Mouse (Mus musculus) small intestine, adult 2 months (tissue): ENCODE data around the gene Ppp1r13b. TPM values are rescaled to one million over a fixed set of nuclear protein-coding genes. Genes with fewer than 3 reads are reported as not detected.
A peak's percentile ranks its signal among the peaks of the same experiment; 100 is the strongest.

Experiments used
- H3K27ac ChIP-seq: fragments of 200-500 bp; 2 replicates; pipeline ENCODE4 v1.5.1; 2012; ENCODE audit warnings: low read depth, low read length, control low read depth, inconsistent platforms; ENCODE audit not compliant: insufficient read depth
- H3K27me3 ChIP-seq: fragments of 200-500 bp; 2 replicates; pipeline ENCODE4 v1.6.1; 2012; ENCODE audit warnings: mild to moderate bottlenecking, moderate library complexity, low read length, inconsistent platforms; ENCODE audit not compliant: control insufficient read depth, insufficient read depth
- H3K36me3 ChIP-seq: fragments of 200-500 bp; 2 replicates; pipeline ENCODE4 v1.6.1; 2012; ENCODE audit warnings: mild to moderate bottlenecking, low read length, control low read depth, inconsistent platforms; ENCODE audit not compliant: control insufficient read depth, insufficient read depth
- H3K4me1 ChIP-seq: fragments of 200-500 bp; 2 replicates; pipeline ENCODE4 v1.6.1; 2012; ENCODE audit warnings: low read length, inconsistent platforms, mixed read lengths; ENCODE audit not compliant: control insufficient read depth, insufficient read depth, insufficient read length
- H3K4me3 ChIP-seq: fragments of 200-500 bp; 2 replicates; pipeline ENCODE4 v1.5.1; 2012; ENCODE audit warnings: low read depth, mild to moderate bottlenecking, control low read depth, inconsistent platforms, low read length, moderate library complexity
- CTCF ChIP-seq: fragments of 200-500 bp; IDR thresholded peaks from 2 replicates; pipeline ENCODE4 v1.5.1; 2012; ENCODE audit warnings: low read depth, mild to moderate bottlenecking, control low read depth, inconsistent platforms, low read length, moderate library complexity, mixed read lengths; ENCODE audit not compliant: insufficient replicate concordance, insufficient read length; ENCODE audit errors: extremely low read depth
- POLR2A ChIP-seq: fragments of 200-500 bp; IDR thresholded peaks from 2 replicates; pipeline ENCODE4 v1.6.1; 2012; ENCODE audit warnings: low read depth, mild to moderate bottlenecking, control low read depth, inconsistent platforms, low read length, moderate library complexity
- whole genome bisulfite sequencing: fragments of 180-500 bp; shearing (Covaris S2); methylation state at CpG from one replicate; pipeline ENCODE4 v1.1.7; 2018; 5-methylcytosine and 5-hydroxymethylcytosine counted together
- polyA plus RNA-seq: library from polyadenylated mRNA; depleted of rRNA; stranded (reverse); fragments of >200 nt; gene quantifications from 2 replicates; pipeline ENCODE4 v1.2.3, GENCODE M21; 2012

Ppp1r13b gene
- polyA plus RNA-seq, 1 experiment: 22.8 TPM

DNA sequence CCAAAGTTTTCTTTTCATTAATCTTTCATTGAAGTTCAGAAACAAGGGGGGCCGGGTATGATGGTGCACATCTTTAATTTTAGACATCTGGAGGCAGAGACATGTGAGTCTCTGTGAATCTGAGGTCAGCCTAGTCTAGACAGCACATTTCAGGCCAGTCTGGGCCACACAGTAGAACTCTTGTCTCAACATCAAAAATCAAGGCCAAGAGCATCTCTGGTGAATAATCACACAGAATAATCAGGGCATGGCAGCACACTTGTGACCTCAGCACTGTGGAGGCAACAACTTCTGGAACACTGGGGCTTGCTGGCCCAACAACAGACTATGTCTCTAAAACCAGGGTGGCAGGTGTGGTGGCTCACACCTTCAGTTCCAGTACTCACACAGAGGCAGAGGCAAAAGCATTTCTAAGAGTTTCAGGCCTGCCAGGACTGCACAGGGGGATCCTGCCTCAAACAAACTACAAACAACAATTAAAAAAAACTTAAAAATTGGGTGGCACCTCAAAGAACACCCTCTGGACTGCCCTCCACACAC is 33.2 kb downstream of the Ppp1r13b start:
- no peak for TF ChIP-seq POLR2A
- TF ChIP-seq CTCF: no peak
- no peak overlapping the region for H3K4me3 ChIP-seq
- no peak overlapping the region for H3K27ac ChIP-seq
- peaks cover 12% of the 10 kb centered on the region for H3K36me3 ChIP-seq
- WGBS: 62% methylated on average over 1 of the region's 1 CpGs
- no peaks in the 10 kb centered on the region for H3K27me3 ChIP-seq
- H3K4me1 ChIP-seq: no peaks in the 10 kb centered on the region

DNA sequence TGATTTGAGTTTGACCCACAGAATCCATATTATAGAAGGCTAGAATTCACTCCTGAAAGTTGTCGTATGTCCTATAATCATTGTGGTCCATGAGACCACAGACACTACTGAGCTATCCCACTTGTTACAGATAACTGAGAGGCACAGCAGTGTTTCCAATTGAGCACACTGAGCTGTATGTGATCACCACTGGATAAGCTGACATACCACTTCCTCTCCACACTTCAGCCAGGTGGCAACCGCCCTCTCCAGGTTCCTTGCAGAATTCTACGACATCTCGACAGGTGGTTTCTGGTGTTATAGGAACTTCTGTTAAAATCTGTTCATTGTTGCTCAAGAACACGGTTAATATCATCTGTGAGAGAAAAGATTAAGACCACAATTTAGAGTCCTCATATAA is 35.8 kb downstream of the Ppp1r13b start:
- Histone ChIP-seq H3K4me1 (no peaks in the 10 kb centered on the region), H3K27ac (no peak overlapping the region), H3K36me3 (peaks cover 24% of the 10 kb centered on the region), H3K4me3 (no peak overlapping the region), H3K27me3 (no peaks in the 10 kb centered on the region)
- WGBS: 87% methylated on average over 5 of the region's 5 CpGs
- TF ChIP-seq POLR2A: no peak
- TF ChIP-seq CTCF: no peak

DNA sequence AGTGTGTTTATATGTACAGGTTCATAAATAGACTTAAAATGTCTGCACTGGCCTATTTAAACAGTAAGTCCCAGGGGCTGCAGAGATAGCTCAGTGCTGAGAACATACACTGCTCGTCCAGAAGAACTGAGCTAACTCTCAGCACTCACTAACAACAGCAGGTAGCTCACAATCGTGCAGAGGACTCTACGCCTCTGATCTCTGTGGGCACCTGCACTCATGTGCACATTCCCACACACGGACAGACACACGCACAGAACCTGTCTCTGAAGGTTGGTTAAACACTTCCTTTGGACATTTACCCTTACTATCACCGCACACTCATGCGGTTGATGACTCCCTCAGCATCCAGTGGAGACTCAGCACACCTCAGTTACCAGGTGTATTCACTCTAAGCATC is 37.1 kb downstream of the Ppp1r13b start:
- WGBS: 94% methylated on average over 7 of the region's 7 CpGs
- Histone ChIP-seq H3K27ac (no peak overlapping the region), H3K36me3 (peaks cover 32% of the 10 kb centered on the region), H3K27me3 (no peaks in the 10 kb centered on the region), H3K4me3 (no peak overlapping the region), H3K4me1 (no peaks in the 10 kb centered on the region)
- TF ChIP-seq POLR2A: no peak

DNA sequence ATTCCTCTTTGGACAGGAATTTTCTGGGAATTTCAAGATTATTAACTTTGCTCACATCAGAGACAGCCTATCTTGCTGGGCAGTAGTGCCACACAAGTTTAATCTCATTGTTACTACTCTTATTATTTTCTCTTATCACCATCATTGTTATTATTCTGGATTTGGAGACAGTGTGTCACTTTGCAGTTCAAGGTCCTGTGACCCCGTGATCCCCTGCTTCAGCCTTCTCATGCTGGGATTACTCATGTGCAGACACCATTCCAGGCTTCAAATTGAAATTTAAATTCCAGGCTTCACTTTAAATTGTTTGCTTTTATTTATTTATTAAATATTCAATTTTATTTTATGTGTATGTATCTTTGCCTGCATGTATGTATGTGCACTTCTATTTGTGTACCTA is 38.1 kb downstream of the Ppp1r13b start:
- 92% methylated on average over 1 of the region's 1 CpGs for WGBS
- no peaks in the 10 kb centered on the region for H3K27me3 ChIP-seq
- no peak for TF ChIP-seq CTCF
- no peak for TF ChIP-seq POLR2A
- no peak overlapping the region for H3K27ac ChIP-seq
- peaks cover 39% of the 10 kb centered on the region for H3K36me3 ChIP-seq
- no peak overlapping the region for H3K4me3 ChIP-seq
- no peaks in the 10 kb centered on the region for H3K4me1 ChIP-seq

DNA sequence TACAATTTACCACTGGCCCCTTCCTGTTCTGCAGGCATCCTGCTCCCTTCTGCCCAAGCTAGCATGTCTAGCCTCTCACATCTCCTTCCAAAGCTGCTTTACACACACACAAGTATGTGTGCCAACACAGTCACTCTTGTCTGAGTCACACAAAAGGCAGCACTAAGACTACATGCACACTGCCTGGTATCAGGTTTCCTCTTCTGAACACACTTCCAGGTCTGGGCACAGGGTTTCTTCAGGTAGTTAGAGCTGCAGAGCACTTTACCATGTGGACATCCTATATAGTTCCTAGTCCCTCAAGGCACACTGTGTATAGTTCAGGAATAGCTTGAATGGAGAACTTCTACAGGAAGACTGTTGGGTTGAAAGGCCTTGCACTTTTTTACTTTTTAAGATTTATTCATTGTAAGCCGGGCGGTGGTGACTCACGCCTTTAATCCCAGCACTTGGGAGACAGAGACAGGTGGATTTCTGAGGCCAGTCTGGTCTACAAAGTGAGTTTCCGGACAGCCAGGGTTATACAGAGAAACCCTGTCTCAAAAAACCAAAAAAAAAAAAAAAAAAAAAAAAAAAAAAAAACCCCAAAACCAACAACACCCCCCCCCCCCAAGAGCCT is 43.6 kb downstream of the Ppp1r13b start:
- Histone ChIP-seq H3K4me3 (no peak overlapping the region), H3K36me3 (peaks cover 40% of the 10 kb centered on the region), H3K4me1 (no peaks in the 10 kb centered on the region), H3K27me3 (no peaks in the 10 kb centered on the region), H3K27ac (no peak overlapping the region)
- TF ChIP-seq CTCF (no peak), POLR2A (no peak)
- WGBS: 92% methylated on average over 4 of the region's 4 CpGs

DNA sequence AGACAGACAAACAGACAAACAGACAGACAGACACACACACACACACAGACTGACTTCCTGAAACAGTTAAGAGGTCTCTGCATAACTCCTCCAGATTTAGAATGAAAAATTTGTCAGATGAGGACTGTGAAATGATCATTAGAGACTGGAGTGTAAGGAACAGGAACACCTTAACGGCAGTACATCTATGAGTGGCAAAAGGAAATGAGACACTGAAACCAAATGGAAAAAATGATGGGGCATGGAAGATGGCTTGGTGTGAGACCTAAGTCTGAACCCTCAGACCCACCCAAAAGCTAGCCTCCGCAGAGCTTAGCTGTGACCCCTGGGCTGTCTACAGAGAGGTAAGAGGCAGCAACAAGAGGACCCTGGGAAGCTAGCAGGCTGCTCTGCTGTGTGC is 52.5 kb downstream of the Ppp1r13b start:
- peaks cover 20% of the 10 kb centered on the region for H3K36me3 ChIP-seq

DNA sequence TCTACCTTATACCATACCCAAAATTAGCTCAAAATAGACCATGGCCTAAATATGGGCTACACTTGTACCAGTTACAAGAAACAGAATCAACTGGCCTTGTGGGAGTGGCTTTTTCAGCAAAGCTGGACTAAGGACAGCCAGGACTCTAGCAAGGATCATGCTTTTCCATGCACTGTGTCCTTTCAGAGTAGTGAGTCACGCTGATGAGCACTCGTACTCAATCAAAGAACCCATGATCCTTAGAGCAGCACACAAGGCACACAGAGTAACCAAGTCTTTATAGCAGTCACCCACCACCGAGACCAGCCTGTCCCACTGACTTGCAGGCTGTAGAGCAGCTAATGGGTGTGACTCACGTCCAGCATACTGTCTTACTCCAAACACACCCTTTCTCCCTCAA is 54.4 kb downstream of the Ppp1r13b start:
- Histone ChIP-seq H3K27me3 (no peaks in the 10 kb centered on the region), H3K27ac (peak overlapping the region; percentile 49; the same call in 1 of the 2 replicates), H3K4me1 (peaks cover 6% of the 10 kb centered on the region; the same call in 1 of the 2 replicates), H3K36me3 (peaks cover 18% of the 10 kb centered on the region), H3K4me3 (no peak overlapping the region)
- no peak for TF ChIP-seq POLR2A
- WGBS: 45% methylated on average over 4 of the region's 4 CpGs

More for the DNA sequence above, 52.5 kb downstream of the Ppp1r13b start:
- no peak for TF ChIP-seq POLR2A
- no peak for TF ChIP-seq CTCF
- no peaks in the 10 kb centered on the region for H3K27me3 ChIP-seq
- H3K4me3 ChIP-seq: no peak overlapping the region
- H3K27ac ChIP-seq: no peak overlapping the region
- WGBS: 89% methylated on average over 2 of the region's 2 CpGs
- H3K4me1 ChIP-seq: peaks cover 6% of the 10 kb centered on the region; the same call in 1 of the 2 replicates
